Mouse (Mus musculus) adrenal gland, postnatal 10 days (tissue): ENCODE results near the gene Usp40. TPM values are rescaled to one million over a fixed set of nuclear protein-coding genes. Genes with fewer than 3 reads are reported as not detected.

Experiments used
- microRNA-seq: library from miRNA; unstranded; fragments of <30 nt; microRNA quantifications from one replicate; pipeline ENCODE4 v1.2.0, GENCODE M21; 2021
- total RNA-seq, 2 experiments: library from RNA; stranded (reverse); gene quantifications; 2 replicates each; pipeline ENCODE4 v1.2.3; 2021

The Usp40 gene
- total RNA-seq, 2 experiments from 2014 or later: 21.4 to 37.7 TPM

Small RNAs within 50 kb of the gene (microRNA-seq; reads per million reads assigned to microRNA genes)
- not detected for gene Gm25198

Other genes starting within 250 kb of the Usp40 start
- gene Sag, start 204.9 kb downstream of the Usp40 start, total RNA-seq: 1 to 10 TPM; 1.5 to 2.0 TPM
- 100 to 1,000 TPM; 107 to 118 TPM for gene Dgkd, start 155.3 kb downstream of the Usp40 start, total RNA-seq
- 1 to 10 TPM; 2.8 to 7.9 TPM for gene Ugt1a10, start 46.8 kb upstream of the Usp40 start, total RNA-seq
- gene Ugt1a9, start 62.2 kb upstream of the Usp40 start, total RNA-seq: 1 to 10 TPM; 4.1 to 6.3 TPM
- gene Ugt1a8, start 79.3 kb upstream of the Usp40 start, total RNA-seq: under 1 TPM; 0.21 to 0.30 TPM
- 1 to 10 TPM; 1.9 to 2.6 TPM for gene Ugt1a7c, start 86.5 kb upstream of the Usp40 start, total RNA-seq
- 10 to 100 TPM in 1 of 2 experiments, 1 to 10 TPM in 1; 7.3 to 13.6 TPM for gene Ugt1a6b, start 94.7 kb upstream of the Usp40 start, total RNA-seq
- 10 to 100 TPM in 1 of 2 experiments, 1 to 10 TPM in 1; 9.1 to 14.0 TPM for gene Ugt1a6a, start 126.3 kb upstream of the Usp40 start, total RNA-seq
- under 1 TPM; 0.48 to 0.61 TPM for gene Ugt1a5, start 157.5 kb upstream of the Usp40 start, total RNA-seq
- under 1 TPM; 0.18 to 0.61 TPM for gene Ugt1a2, start 192.1 kb upstream of the Usp40 start, total RNA-seq
- gene Dnajb3, start 197.2 kb upstream of the Usp40 start, total RNA-seq: 1 to 10 TPM; 3.0 to 3.9 TPM
- gene Ugt1a1, start 203.4 kb upstream of the Usp40 start, total RNA-seq: 100 to 1,000 TPM in 1 of 2 experiments, 10 to 100 TPM in 1; 40.3 to 102 TPM
- 1 to 10 TPM in 1 of 2 experiments, under 1 TPM in 1; 0.67 to 1.3 TPM for gene Mroh2a, start 218.4 kb upstream of the Usp40 start, total RNA-seq